Mouse (Mus musculus): ENCODE data around the gene Sned1.
"Not testable (repeated sequence)": the region's sequence is repeated elsewhere in the genome, so short reads cannot be mapped to it uniquely, and the experiment has no call there.

Gene Sned1

GRCm38 (mm10) chr1:93227976-93228365 is 7.7 kb upstream of the Sned1 start:
- in situ Hi-C loops (cut with MboI; ENCODE audit: low sequenced_read_pairs), result no loop called here

- in situ Hi-C loops (cut with MboI; ENCODE audit: low sequenced_read_pairs), result no loop called here
Observed at GRCm38 (mm10) chr1:93229221-93229620, 6.4 kb upstream of the Sned1 start.

- in situ Hi-C loops (cut with MboI; ENCODE audit: low sequenced_read_pairs), result no loop called here
Observed at GRCm38 (mm10) chr1:93229626-93230025, 6.0 kb upstream of the Sned1 start.

GRCm38 (mm10) chr1:93236545-93236924 is 894 bp downstream of the Sned1 start:
- in situ Hi-C loops (cut with MboI; ENCODE audit: low sequenced_read_pairs), result no loop called here

GRCm38 (mm10) chr1:93237676-93238075 is 2.0 kb downstream of the Sned1 start:
- in situ Hi-C loops (cut with MboI; ENCODE audit: low sequenced_read_pairs), result no loop called here

- in situ Hi-C loops (cut with MboI; ENCODE audit: low sequenced_read_pairs), result no loop called here
Observed at GRCm38 (mm10) chr1:93238201-93238600, 2.6 kb downstream of the Sned1 start.

GRCm38 (mm10) chr1:93245936-93246335 is 10.3 kb downstream of the Sned1 start:
- in situ Hi-C loops (cut with MboI; ENCODE audit: low sequenced_read_pairs), result no loop called here

- in situ Hi-C loops (cut with MboI; ENCODE audit: low sequenced_read_pairs), result no loop called here
Observed at GRCm38 (mm10) chr1:93252586-93252985, 16.9 kb downstream of the Sned1 start.

GRCm38 (mm10) chr1:93255761-93256160 is 20.1 kb downstream of the Sned1 start:
- in situ Hi-C loops (cut with MboI; ENCODE audit: low sequenced_read_pairs), result no loop called here

GRCm38 (mm10) chr1:93257560-93257959 is 21.9 kb downstream of the Sned1 start:
- in situ Hi-C loops (cut with MboI; ENCODE audit: low sequenced_read_pairs), result no loop called here

- in situ Hi-C loops (cut with MboI; ENCODE audit: low sequenced_read_pairs), result no loop called here
Observed at GRCm38 (mm10) chr1:93267207-93267606, 31.6 kb downstream of the Sned1 start.

- in situ Hi-C loops (cut with MboI; ENCODE audit: low sequenced_read_pairs), result no loop called here
Observed at GRCm38 (mm10) chr1:93268246-93268645, 32.6 kb downstream of the Sned1 start.

- in situ Hi-C loops (cut with MboI; ENCODE audit: low sequenced_read_pairs), result no loop called here
Observed at GRCm38 (mm10) chr1:93270516-93271240, 35.0 kb downstream of the Sned1 start.

GRCm38 (mm10) chr1:93271751-93272150 is 36.1 kb downstream of the Sned1 start:
- in situ Hi-C loops (cut with MboI; ENCODE audit: low sequenced_read_pairs), result no loop called here

GRCm38 (mm10) chr1:93272409-93272821 is 36.8 kb downstream of the Sned1 start:
- in situ Hi-C loops (cut with MboI; ENCODE audit: low sequenced_read_pairs), result no loop called here

- in situ Hi-C loops (cut with MboI; ENCODE audit: low sequenced_read_pairs), result no loop called here
Observed at GRCm38 (mm10) chr1:93275561-93275960, 39.9 kb downstream of the Sned1 start.

GRCm38 (mm10) chr1:93277041-93277440 is 41.4 kb downstream of the Sned1 start:
- in situ Hi-C loops (cut with MboI; ENCODE audit: low sequenced_read_pairs), result no loop called here

- in situ Hi-C loops (cut with MboI; ENCODE audit: low sequenced_read_pairs), result no loop called here
Observed at GRCm38 (mm10) chr1:93289678-93290214, 54.1 kb downstream of the Sned1 start.

- in situ Hi-C loops (cut with MboI; ENCODE audit: low sequenced_read_pairs), result no loop called here
Observed at GRCm38 (mm10) chr1:93290956-93291355, 55.3 kb downstream of the Sned1 start.

- in situ Hi-C loops (cut with MboI; ENCODE audit: low sequenced_read_pairs), result no loop called here
Observed at GRCm38 (mm10) chr1:93291591-93291990, 56.0 kb downstream of the Sned1 start.

GRCm38 (mm10) chr1:93292006-93292405 is 56.4 kb downstream of the Sned1 start:
- in situ Hi-C loops (cut with MboI; ENCODE audit: low sequenced_read_pairs), result no loop called here

GRCm38 (mm10) chr1:93294491-93294890 is 58.9 kb downstream of the Sned1 start:
- in situ Hi-C loops (cut with MboI; ENCODE audit: low sequenced_read_pairs), result not testable (repeated sequence)

- in situ Hi-C loops (cut with MboI; ENCODE audit: low sequenced_read_pairs), result no loop called here
Observed at GRCm38 (mm10) chr1:93299791-93300190, 64.2 kb downstream of the Sned1 start.

Measured in CH12F3 (cell line).